Mouse (Mus musculus) thymus, adult 2 months (tissue): ENCODE measurements around the gene Acad11. TPM values are rescaled to one million over a fixed set of nuclear protein-coding genes. Genes with fewer than 3 reads are reported as not detected.

Source experiments
- DNase-seq: peaks from one replicate; pipeline ENCODE4 v3.0.0; 2021
- H3K27ac ChIP-seq: fragments of 200-500 bp; 2 replicates; pipeline ENCODE4 v1.5.1; 2012; ENCODE audit warnings: low read length, control low read depth; ENCODE audit not compliant: control insufficient read depth, insufficient read depth
- H3K27me3 ChIP-seq: fragments of 200-500 bp; 2 replicates; pipeline ENCODE4 v1.6.1; 2012; ENCODE audit warnings: mild to moderate bottlenecking, low read length, moderate library complexity, mixed read lengths; ENCODE audit not compliant: control insufficient read depth, insufficient read depth
- H3K36me3 ChIP-seq: fragments of 200-500 bp; 2 replicates; pipeline ENCODE4 v1.6.1; 2012; ENCODE audit warnings: mild to moderate bottlenecking, low read length, moderate library complexity; ENCODE audit not compliant: control insufficient read depth, insufficient read depth
- H3K4me1 ChIP-seq: fragments of 200-500 bp; replicated peaks from 2 replicates; pipeline ENCODE4 v1.6.1; 2012; ENCODE audit warnings: low read length; ENCODE audit not compliant: control insufficient read depth, insufficient read depth
- H3K4me3 ChIP-seq: fragments of 200-500 bp; 2 replicates; pipeline ENCODE4 v1.5.1; 2012; ENCODE audit warnings: mild to moderate bottlenecking, low read length, control low read depth, moderate library complexity; ENCODE audit not compliant: control insufficient read depth, insufficient read depth
- CTCF ChIP-seq: fragments of 200-500 bp; IDR thresholded peaks from 2 replicates; pipeline ENCODE4 v1.5.1; 2012; ENCODE audit warnings: mild to moderate bottlenecking, control low read depth, low read length, moderate library complexity, borderline replicate concordance; ENCODE audit not compliant: control insufficient read depth, poor library complexity, insufficient read depth; ENCODE audit errors: extremely low read depth
- POLR2A ChIP-seq: fragments of 200-500 bp; IDR thresholded peaks from 2 replicates; pipeline ENCODE4 v1.6.1; 2012; ENCODE audit warnings: mild to moderate bottlenecking, low read length, control low read depth, moderate library complexity; ENCODE audit not compliant: control insufficient read depth, poor library complexity, insufficient read depth; ENCODE audit errors: extremely low read depth
- WGBS: fragments of 180-500 bp; shearing (Covaris S2); methylation state at CpG from one replicate; pipeline ENCODE4 v1.1.7; 2018; 5-methylcytosine and 5-hydroxymethylcytosine counted together
- polyA plus RNA-seq: library from polyadenylated mRNA; depleted of rRNA; stranded (reverse); fragments of >200 nt; gene quantifications from 2 replicates; pipeline ENCODE4 v1.2.3, GENCODE M21; 2012

Gene Acad11
- polyA plus RNA-seq, 1 experiment: 22.4 TPM

DNA sequence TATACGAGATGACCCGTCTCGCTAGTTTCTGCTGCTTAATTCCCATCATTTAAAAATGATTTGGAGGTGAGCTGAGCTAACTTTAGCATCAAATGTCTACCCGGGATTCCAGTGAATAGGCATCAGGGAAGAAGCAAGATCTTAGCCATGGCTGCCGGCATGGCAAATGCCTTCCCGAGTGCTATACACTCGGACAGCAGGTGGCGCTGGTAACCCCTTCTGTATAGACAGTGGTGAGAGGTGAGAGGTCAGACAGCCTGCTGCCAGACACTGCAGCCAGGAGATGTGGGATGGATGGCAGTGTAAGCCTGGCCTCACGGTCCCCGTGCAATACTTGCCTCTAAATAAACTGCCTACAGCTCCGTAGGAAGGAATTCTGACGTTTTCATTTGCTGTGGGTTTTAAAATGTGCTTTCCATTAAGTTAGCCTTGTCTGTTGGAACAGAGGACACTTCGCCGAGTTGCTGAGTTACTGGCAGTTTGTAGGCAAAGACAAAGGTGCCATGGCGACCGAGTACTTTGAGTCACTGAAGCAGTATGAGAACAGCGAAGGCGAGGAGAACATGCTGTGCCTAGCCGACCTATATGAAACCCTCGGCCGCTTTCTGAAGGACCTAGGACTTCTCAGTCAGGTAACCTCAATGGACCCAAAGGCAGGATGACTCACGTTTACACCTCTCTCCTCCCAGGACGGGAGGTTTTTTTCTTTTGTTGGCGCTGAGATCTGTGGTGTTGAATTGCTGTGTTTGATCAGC, 27.7 kb upstream of the Acad11 start:
- TF ChIP-seq CTCF (peak; percentile 77; the same call in 1 of the 2 replicates), POLR2A (no peak)
- H3K27ac ChIP-seq: no peak overlapping the region
- H3K27me3 ChIP-seq: no peaks in the 10 kb centered on the region
- H3K36me3 ChIP-seq: no peaks in the 10 kb centered on the region
- H3K4me3 ChIP-seq: no peak overlapping the region
- no peaks in the 10 kb centered on the region for H3K4me1 ChIP-seq
- peak; percentile 75 for DNase-seq
- WGBS: 61% methylated on average over 24 of the region's 24 CpGs

DNA sequence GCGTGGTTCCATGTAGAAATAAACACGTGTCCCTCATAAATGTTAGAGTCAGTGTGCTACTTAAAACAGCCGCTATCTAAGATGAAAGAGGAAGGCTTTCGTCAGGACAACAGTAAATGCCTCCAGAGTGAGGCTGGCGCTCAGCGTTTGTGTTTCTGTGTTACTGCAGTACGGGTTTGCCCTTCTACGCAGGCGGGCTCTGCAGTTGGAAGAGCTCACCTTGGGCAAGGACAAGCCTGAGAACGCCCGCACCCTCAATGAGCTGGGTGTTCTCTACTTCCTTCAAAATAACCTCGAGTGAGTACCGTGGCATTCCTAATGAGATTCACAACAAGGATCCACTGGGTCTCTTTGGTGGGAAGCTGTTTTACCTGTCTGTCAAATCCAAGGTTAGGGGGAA, 24.9 kb upstream of the Acad11 start:
- TF ChIP-seq CTCF (no peak), POLR2A (no peak)
- Histone ChIP-seq H3K27me3 (no peaks in the 10 kb centered on the region), H3K36me3 (no peaks in the 10 kb centered on the region), H3K4me3 (no peak overlapping the region), H3K4me1 (no peaks in the 10 kb centered on the region), H3K27ac (no peak overlapping the region)
- no peak for DNase-seq
- WGBS: 95% methylated on average over 13 of the region's 13 CpGs

DNA sequence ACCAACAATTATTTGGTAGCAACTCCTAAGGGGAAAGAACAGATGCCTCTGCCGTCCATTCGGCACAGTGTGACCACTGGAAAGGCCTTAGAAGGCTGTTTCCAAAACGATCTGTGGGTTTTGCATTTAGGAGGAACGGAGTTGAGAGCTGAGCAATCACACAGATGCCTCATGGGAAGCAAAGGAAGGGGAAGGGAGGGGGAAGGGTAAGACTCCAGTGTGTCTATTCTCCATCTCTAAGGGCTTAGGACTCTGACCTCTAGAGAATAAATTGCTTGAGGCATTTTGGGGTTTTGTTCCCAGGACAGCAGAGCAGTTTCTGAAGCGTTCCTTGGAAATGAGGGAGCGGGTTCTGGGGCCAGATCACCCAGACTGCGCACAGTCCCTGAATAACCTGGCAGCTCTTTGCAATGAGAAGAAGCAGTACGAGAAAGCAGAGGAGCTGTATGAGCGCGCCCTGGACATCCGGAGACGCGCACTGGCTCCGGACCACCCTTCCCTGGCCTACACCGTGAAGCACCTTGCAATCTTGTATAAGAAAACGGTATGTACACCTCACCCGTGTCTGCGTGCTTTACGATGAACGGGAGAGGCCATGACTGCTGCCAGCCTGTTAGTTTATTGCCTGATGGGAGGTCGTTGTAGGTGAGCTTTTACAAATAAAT, 24.0 kb upstream of the Acad11 start:
- no peaks in the 10 kb centered on the region for H3K36me3 ChIP-seq
- H3K4me3 ChIP-seq: no peak overlapping the region
- no peak overlapping the region for H3K27ac ChIP-seq
- H3K27me3 ChIP-seq: no peaks in the 10 kb centered on the region
- 86% methylated on average over 21 of the region's 21 CpGs for WGBS
- no peak for TF ChIP-seq POLR2A
- no peak for TF ChIP-seq CTCF
- no peak for DNase-seq
- H3K4me1 ChIP-seq: no peaks in the 10 kb centered on the region

DNA sequence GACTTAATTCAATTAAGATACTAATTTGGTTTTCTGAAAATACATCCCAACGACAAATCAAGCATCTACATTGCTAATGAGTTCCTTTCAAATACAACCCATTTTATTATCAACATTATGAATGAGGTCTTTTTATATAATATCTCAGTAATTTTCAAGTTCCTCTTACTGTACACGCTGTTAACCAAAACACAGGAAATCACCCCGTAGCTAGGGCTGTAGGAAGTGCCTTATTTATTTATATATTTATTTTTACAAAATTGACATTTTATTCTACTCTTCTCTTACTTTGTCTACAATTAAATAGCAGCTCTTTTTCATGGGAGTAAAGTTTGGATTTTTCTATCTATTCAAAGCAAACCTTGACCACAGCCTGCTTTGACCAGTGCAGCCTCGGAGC, 23.4 kb upstream of the Acad11 start:
- Histone ChIP-seq H3K4me1 (no peaks in the 10 kb centered on the region), H3K27me3 (no peaks in the 10 kb centered on the region), H3K27ac (no peak overlapping the region), H3K4me3 (no peak overlapping the region), H3K36me3 (no peaks in the 10 kb centered on the region)
- 27% methylated on average over 4 of the region's 4 CpGs for WGBS
- TF ChIP-seq CTCF: no peak
- no peak for TF ChIP-seq POLR2A
- DNase-seq: no peak

DNA sequence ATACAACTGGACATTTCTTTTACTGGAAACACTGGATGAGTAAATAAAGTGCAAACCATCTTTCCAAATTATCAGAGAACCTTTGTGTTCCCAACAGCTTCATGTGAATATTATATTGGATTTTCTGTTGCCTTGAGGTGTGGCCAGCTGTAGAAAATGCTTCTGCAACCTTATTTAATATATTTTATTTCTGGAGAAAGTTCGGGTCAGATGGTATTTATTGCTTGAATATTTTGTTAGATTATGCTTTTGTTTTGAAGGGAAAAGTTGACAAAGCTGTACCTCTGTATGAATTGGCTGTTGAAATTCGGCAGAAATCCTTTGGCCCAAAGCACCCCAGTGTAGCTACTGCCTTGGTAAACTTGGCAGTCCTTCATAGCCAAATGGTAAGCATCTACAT, 22.8 kb upstream of the Acad11 start, which contains the start of gene Gm28305:
Gene Gm28305 (plus strand): TSS at position 301 of the 400 bp plus-strand sequence.
- H3K27me3 ChIP-seq: no peaks in the 10 kb centered on the region
- 89% methylated on average over 2 of the region's 2 CpGs for WGBS

DNA sequence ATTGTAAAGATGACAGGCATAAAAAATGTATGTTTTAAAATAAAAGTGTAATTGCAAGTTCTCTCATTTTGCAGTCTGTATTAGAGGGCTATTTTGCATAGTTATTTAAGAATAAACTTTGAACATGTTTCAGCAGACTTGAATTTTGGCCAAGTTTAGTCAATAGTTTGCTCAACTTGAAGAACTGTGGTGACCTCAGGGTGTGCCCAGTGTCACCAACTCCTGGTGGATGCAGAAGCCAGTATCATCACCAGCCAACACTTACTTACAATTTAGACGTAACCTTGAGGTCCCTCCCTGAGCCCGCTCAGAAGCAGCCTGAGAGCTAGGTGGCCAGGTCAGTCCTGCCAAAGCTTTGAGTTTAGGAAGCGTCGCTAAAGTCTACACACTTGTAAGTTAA, 19.5 kb upstream of the Acad11 start:
- no peaks in the 10 kb centered on the region for H3K4me1 ChIP-seq
- 96% methylated on average over 4 of the region's 4 CpGs for WGBS
- no peak for DNase-seq
- H3K36me3 ChIP-seq: peaks cover 18% of the 10 kb centered on the region
- no peak overlapping the region for H3K27ac ChIP-seq
- TF ChIP-seq POLR2A: no peak
- no peak for TF ChIP-seq CTCF
- no peak overlapping the region for H3K4me3 ChIP-seq
- no peaks in the 10 kb centered on the region for H3K27me3 ChIP-seq

More for the DNA sequence above, 22.8 kb upstream of the Acad11 start, which contains the start of gene Gm28305:
- DNase-seq: no peak
- no peaks in the 10 kb centered on the region for H3K36me3 ChIP-seq
- TF ChIP-seq POLR2A (no peak), CTCF (no peak)
- no peak within 1 kb of the TSS for H3K27ac ChIP-seq
- no peaks in the 10 kb centered on the region for H3K4me1 ChIP-seq
- no peak within 1 kb of the TSS for H3K4me3 ChIP-seq

DNA sequence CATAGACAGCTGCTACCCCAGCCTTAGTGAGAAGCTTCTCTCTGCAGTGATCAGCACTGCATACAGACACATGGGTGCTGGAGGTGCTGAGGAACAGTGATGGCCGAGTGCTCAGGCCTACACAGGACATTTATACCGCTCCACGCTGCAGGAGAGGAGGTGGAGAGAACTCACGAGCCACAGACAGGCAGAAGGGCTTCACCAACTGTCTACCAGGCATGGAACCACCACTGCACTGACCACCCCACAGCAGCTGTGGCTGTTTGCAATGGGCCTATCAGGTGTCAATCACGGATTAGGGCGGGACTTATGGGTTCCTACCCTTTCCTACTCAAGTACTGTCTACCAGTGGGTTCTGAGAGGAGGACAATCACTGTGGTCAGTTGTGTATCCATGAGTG, 12.1 kb upstream of the Acad11 start:
- WGBS: 96% methylated on average over 6 of the region's 6 CpGs
- peaks cover 65% of the 10 kb centered on the region for H3K36me3 ChIP-seq
- H3K4me3 ChIP-seq: no peak overlapping the region
- TF ChIP-seq POLR2A: no peak
- no peak for TF ChIP-seq CTCF
- H3K27me3 ChIP-seq: no peaks in the 10 kb centered on the region
- no peak overlapping the region for H3K27ac ChIP-seq
- no peaks in the 10 kb centered on the region for H3K4me1 ChIP-seq
- no peak for DNase-seq
